Mouse (Mus musculus): ENCODE measurements around the gene Mgat1.

- no peak for TF ChIP-seq CTCF (IDR thresholded peaks at IDR 0.05)
- no peak for TF ChIP-seq POLR2A (IDR thresholded peaks at IDR 0.05; ENCODE audit: insufficient read depth, low read depth, low read length)
- no peak for TF ChIP-seq EP300 (IDR thresholded peaks at IDR 0.05; ENCODE audit: insufficient read depth, low read depth, low read length)
These were observed 15.3 kb downstream of the Mgat1 start for GRCm38 (mm10) chr11:49259296-49259695.
